Mouse (Mus musculus) adrenal gland, adult 18-20 months (tissue): ENCODE measurements at regions not wholly inside any gene's neighbourhood (a gene's known extent, or its start where the extent isn't known, plus 50 kb on each side); places are given as distances from the start of the nearest gene placed in this dataset.

Experiments
- DNase-seq, 2 experiments: peaks; one replicate each; pipeline ENCODE4 v3.0.0; 2021 to 2022; ENCODE audit warnings: low spot score in 2 of 2

- peak; percentile 45 to 58 for DNase-seq
Observed at GRCm38 (mm10) chrX:51913247-51913646, 59.3 kb downstream of the 1700080O16Rik start.

- DNase-seq, result no peak
Observed at GRCm38 (mm10) chrX:51911566-51911965, 61.0 kb downstream of the 1700080O16Rik start.

GRCm38 (mm10) chrX:51910576-51910975 lies 62.0 kb downstream of the 1700080O16Rik start:
- no peak for DNase-seq

GRCm38 (mm10) chrX:51898445-51898844 lies 74.1 kb downstream of the 1700080O16Rik start:
- DNase-seq, result no peak

- no peak for DNase-seq
Observed at GRCm38 (mm10) chrX:51897059-51897458, 75.5 kb downstream of the 1700080O16Rik start.

- DNase-seq, result no peak
Observed at GRCm38 (mm10) chrX:51895646-51896190, 76.9 kb downstream of the 1700080O16Rik start.

- no peak for DNase-seq
Observed at GRCm38 (mm10) chrX:51892716-51893115, 79.9 kb downstream of the 1700080O16Rik start.

GRCm38 (mm10) chrX:51886129-51886528 lies 85.1 kb upstream of the Usp26 start:
- no peak for DNase-seq
